Mouse (Mus musculus) forebrain, embryonic 10.5 days (tissue): Measurements from ENCODE around the gene Vmn1r8. TPM values are rescaled to one million over a fixed set of nuclear protein-coding genes. Genes with fewer than 3 reads are reported as not detected.
"Not testable (repeated sequence)": the region's sequence is repeated elsewhere in the genome, so short reads cannot be mapped to it uniquely, and the experiment has no call there.

Experiments
- DNase-seq: peaks from one replicate; pipeline ENCODE4 v3.0.0-alpha.2; 2017; ENCODE audit warnings: low spot score; ENCODE audit errors: extremely low spot score
- H3K27ac ChIP-seq: fragments of 300-500 bp; sonication (generic); 2 replicates; pipeline ENCODE4 v1.5.1; 2016; ENCODE audit warnings: mild to moderate bottlenecking
- H3K27me3 ChIP-seq: fragments of 300-500 bp; sonication (generic); 2 replicates; pipeline ENCODE4 v1.6.1; 2016; ENCODE audit warnings: mild to moderate bottlenecking; ENCODE audit not compliant: poor library complexity, severe bottlenecking
- H3K36me3 ChIP-seq: fragments of 300-500 bp; sonication (generic); replicated peaks from 2 replicates; pipeline ENCODE4 v1.6.1; 2016; ENCODE audit warnings: mild to moderate bottlenecking, moderate library complexity
- H3K4me1 ChIP-seq: fragments of 300-500 bp; sonication (generic); 2 replicates; pipeline ENCODE4 v1.6.1; 2016
- H3K4me3 ChIP-seq: fragments of 300-500 bp; sonication (generic); 2 replicates; pipeline ENCODE4 v1.5.1; 2016; ENCODE audit warnings: mild to moderate bottlenecking, moderate library complexity
- H3K9me3 ChIP-seq: fragments of 300-500 bp; sonication (generic); 2 replicates; pipeline ENCODE4 v1.6.1; 2016; ENCODE audit warnings: mild to moderate bottlenecking, moderate library complexity
- WGBS: fragments of 180-500 bp; shearing (Covaris S2); methylation state at CpG from one replicate; pipeline ENCODE4 v1.1.7; 2016; 5-methylcytosine and 5-hydroxymethylcytosine counted together
- polyA plus RNA-seq: library from polyadenylated mRNA; unstranded; fragments of >200 nt; fragmentation: Nextera tagmentation; extraction: Ambion mirVana; gene quantifications from 2 replicates; pipeline ENCODE4 v1.2.1, GENCODE M21; 2016

The Vmn1r8 gene
- not detected in 2 replicates for polyA plus RNA-seq

GRCm38 (mm10) chr6:57031984-57032383 lies at the start of gene Vmn1r8:
Gene Vmn1r8 (plus strand): TSS chr6:57032284.
- no peak within 1 kb of the TSS for H3K4me3 ChIP-seq
- no peak for DNase-seq
- H3K4me1 ChIP-seq: no peaks in the 10 kb centered on the region
- H3K27ac ChIP-seq: no peak within 1 kb of the TSS
- H3K9me3 ChIP-seq: no peaks in the 10 kb centered on the region
- no peaks in the 10 kb centered on the region for H3K36me3 ChIP-seq
- H3K27me3 ChIP-seq: no peaks in the 10 kb centered on the region

GRCm38 (mm10) chr6:56996943-56997342 lies 35.1 kb upstream of the Vmn1r8 start, which contains the start of gene Vmn1r6:
Gene Vmn1r6 (plus strand): TSS chr6:56997243.
- no peak for DNase-seq
- Histone ChIP-seq H3K4me3 (no peak within 1 kb of the TSS), H3K9me3 (no peaks in the 10 kb centered on the region), H3K4me1 (no peaks in the 10 kb centered on the region), H3K36me3 (no peaks in the 10 kb centered on the region), H3K27ac (no peak within 1 kb of the TSS), H3K27me3 (no peaks in the 10 kb centered on the region)
- WGBS: 87% methylated on average over 2 of the region's 2 CpGs

GRCm38 (mm10) chr6:57025224-57025623 lies 6.9 kb upstream of the Vmn1r8 start, which contains the start of gene Vmn1r7:
Gene Vmn1r7 (minus strand): TSS chr6:57025324.
- 91% methylated on average over 2 of the region's 2 CpGs for WGBS
- not testable (repeated sequence) for DNase-seq, H3K27me3 ChIP-seq, H3K36me3 ChIP-seq, H3K4me1 ChIP-seq, H3K27ac ChIP-seq, H3K4me3 ChIP-seq, H3K9me3 ChIP-seq

- H3K9me3 ChIP-seq: no peaks in the 10 kb centered on the region
- H3K4me3 ChIP-seq: no peak overlapping the region
- no peaks in the 10 kb centered on the region for H3K4me1 ChIP-seq
- WGBS: 87% methylated on average over 2 of the region's 2 CpGs
- no peak overlapping the region for H3K27ac ChIP-seq
- DNase-seq: no peak
- no peaks in the 10 kb centered on the region for H3K36me3 ChIP-seq
- no peaks in the 10 kb centered on the region for H3K27me3 ChIP-seq
These were observed 2.6 kb downstream of the Vmn1r8 start for GRCm38 (mm10) chr6:57034674-57035073.

GRCm38 (mm10) chr6:57063730-57064129 lies 31.6 kb downstream of the Vmn1r8 start:
- no peak overlapping the region for H3K27ac ChIP-seq
- no peaks in the 10 kb centered on the region for H3K9me3 ChIP-seq
- H3K4me1 ChIP-seq: no peaks in the 10 kb centered on the region

GRCm38 (mm10) chr6:57066487-57066886 lies 34.4 kb downstream of the Vmn1r8 start, which contains the start of gene Vmn1r9:
Gene Vmn1r9 (plus strand): TSS chr6:57066787.
- Histone ChIP-seq H3K27me3 (no peaks in the 10 kb centered on the region), H3K36me3 (no peaks in the 10 kb centered on the region), H3K9me3 (no peaks in the 10 kb centered on the region), H3K4me1 (no peaks in the 10 kb centered on the region), H3K4me3 (no peak within 1 kb of the TSS), H3K27ac (no peak within 1 kb of the TSS)
- 78% methylated on average over 2 of the region's 2 CpGs for WGBS
- no peak for DNase-seq

More at GRCm38 (mm10) chr6:57063730-57064129, 31.6 kb downstream of the Vmn1r8 start:
- Histone ChIP-seq H3K36me3 (no peaks in the 10 kb centered on the region), H3K4me3 (no peak overlapping the region), H3K27me3 (no peaks in the 10 kb centered on the region)
- DNase-seq: no peak

Other genes with a start within 250 kb of the Vmn1r8 start
- gene Kbtbd2, start 234.5 kb upstream of the Vmn1r8 start, polyA plus RNA-seq: 34.6 and 37.3 TPM in 2 replicates
- 58.4 and 63.8 TPM in 2 replicates for gene Fkbp9, start 200.2 kb upstream of the Vmn1r8 start, polyA plus RNA-seq
- gene Nt5c3, start 108.4 kb upstream of the Vmn1r8 start, polyA plus RNA-seq: 57.7 and 59.9 TPM in 2 replicates
- gene Vmn1r4, start 108.3 kb upstream of the Vmn1r8 start, polyA plus RNA-seq: 0.33 and 0.36 TPM in 2 replicates
- gene Vmn1r5, start 62.0 kb upstream of the Vmn1r8 start, polyA plus RNA-seq: not detected in 2 replicates
- not detected in 2 replicates for gene Vmn1r6, start 35.0 kb upstream of the Vmn1r8 start, polyA plus RNA-seq
- gene Vmn1r7, start 7.0 kb upstream of the Vmn1r8 start, polyA plus RNA-seq: not detected in 2 replicates
- gene Vmn1r9, start 34.5 kb downstream of the Vmn1r8 start, polyA plus RNA-seq: not detected in 2 replicates
- gene Vmn1r10, start 77.2 kb downstream of the Vmn1r8 start, polyA plus RNA-seq: not detected in 2 replicates
- gene Vmn1r11, start 101.2 kb downstream of the Vmn1r8 start, polyA plus RNA-seq: not detected in 2 replicates
- gene Vmn1r12, start 124.6 kb downstream of the Vmn1r8 start, polyA plus RNA-seq: not detected in 2 replicates
- not detected in 2 replicates for gene Vmn1r13, start 171.0 kb downstream of the Vmn1r8 start, polyA plus RNA-seq
- not detected in 2 replicates for gene Vmn1r14, start 199.4 kb downstream of the Vmn1r8 start, polyA plus RNA-seq
- gene Vmn1r15, start 225.7 kb downstream of the Vmn1r8 start, polyA plus RNA-seq: 0.07 TPM in 1 of 2 replicates, not detected in the other